Mouse (Mus musculus): ENCODE measurements around the gene Palm2. TPM values are rescaled to one million over a fixed set of nuclear protein-coding genes. Genes with fewer than 3 reads are reported as not detected.

The Palm2 gene
- polyA plus RNA-seq, 1 experiment from 2014 or later: 9.7 TPM

- Histone ChIP-seq H3K4me3 (no peak overlapping the region), H3K36me3 (no peaks in the 10 kb centered on the region), H3K27me3 (no peaks in the 10 kb centered on the region), H3K4me2 (replicated peaks) (no peak overlapping the region), H3K27ac (no peak overlapping the region), H3K9me3 (no peaks in the 10 kb centered on the region), H3K9ac (no peak overlapping the region), H3K4me1 (0 out of 2 replicates have a peak, but pooled peaks cover 12% of the 10 kb centered on the region)
- ATAC-seq (ENCODE audit: low FRiP score, low read depth): no peak
- 57% methylated on average over 2 of the region's 2 CpGs for WGBS
Measured at GRCm38 (mm10) chr4:57515356-57515755, 81.3 kb downstream of the Palm2 start.

- Histone ChIP-seq H3K27me3 (no peaks in the 10 kb centered on the region), H3K4me1 (0 out of 2 replicates have a peak, but pooled peaks cover 4% of the 10 kb centered on the region), H3K4me2 (replicated peaks) (no peak overlapping the region), H3K9me3 (no peaks in the 10 kb centered on the region), H3K27ac (no peak overlapping the region), H3K9ac (no peak overlapping the region), H3K36me3 (no peaks in the 10 kb centered on the region), H3K4me3 (no peak overlapping the region)
- 97% methylated on average over 15 of the region's 15 CpGs for WGBS
- no peak for ATAC-seq (ENCODE audit: low FRiP score, low read depth)
Measured at GRCm38 (mm10) chr4:57523456-57523855, 89.4 kb downstream of the Palm2 start.

GRCm38 (mm10) chr4:57524461-57524860, 90.4 kb downstream of the Palm2 start:
- H3K27me3 ChIP-seq: no peaks in the 10 kb centered on the region
- no peaks in the 10 kb centered on the region for H3K9me3 ChIP-seq
- H3K4me2 ChIP-seq (replicated peaks): no peak overlapping the region
- H3K36me3 ChIP-seq: no peaks in the 10 kb centered on the region
- ATAC-seq (ENCODE audit: low FRiP score, low read depth): no peak
- no peak overlapping the region for H3K4me3 ChIP-seq
- no peak overlapping the region for H3K27ac ChIP-seq
- 0 out of 2 replicates have a peak, but pooled peaks cover 4% of the 10 kb centered on the region for H3K4me1 ChIP-seq
- H3K9ac ChIP-seq: no peak overlapping the region
- WGBS: 80% methylated on average over 3 of the region's 3 CpGs

GRCm38 (mm10) chr4:57525221-57526011, 91.4 kb downstream of the Palm2 start:
- Histone ChIP-seq H3K4me3 (no peak overlapping the region), H3K4me1 (no peaks in the 10 kb centered on the region; the same call in 1 of the 2 replicates), H3K36me3 (no peaks in the 10 kb centered on the region), H3K27ac (no peak overlapping the region), H3K4me2 (replicated peaks) (no peak overlapping the region), H3K9ac (no peak overlapping the region), H3K27me3 (no peaks in the 10 kb centered on the region), H3K9me3 (no peaks in the 10 kb centered on the region)
- no peak for ATAC-seq (ENCODE audit: low FRiP score, low read depth)
- WGBS: 82% methylated on average over 9 of the region's 9 CpGs

- Histone ChIP-seq H3K4me1 (no peaks in the 10 kb centered on the region; the same call in 1 of the 2 replicates), H3K4me2 (replicated peaks) (no peak overlapping the region), H3K9me3 (no peaks in the 10 kb centered on the region; the same call in 1 of the 2 replicates), H3K36me3 (no peaks in the 10 kb centered on the region), H3K9ac (no peak overlapping the region), H3K27me3 (no peaks in the 10 kb centered on the region), H3K27ac (no peak overlapping the region), H3K4me3 (no peak overlapping the region)
- no peak for ATAC-seq (ENCODE audit: low FRiP score, low read depth)
Measured at GRCm38 (mm10) chr4:57528296-57528695, 94.2 kb downstream of the Palm2 start.

- no peak for ATAC-seq (ENCODE audit: low FRiP score, low read depth)
- Histone ChIP-seq H3K9ac (no peak overlapping the region), H3K4me3 (no peak overlapping the region), H3K9me3 (no peaks in the 10 kb centered on the region; the same call in 1 of the 2 replicates), H3K36me3 (no peaks in the 10 kb centered on the region), H3K4me2 (replicated peaks) (no peak overlapping the region), H3K4me1 (peaks cover 12% of the 10 kb centered on the region), H3K27me3 (no peaks in the 10 kb centered on the region), H3K27ac (no peak overlapping the region)
- 80% methylated on average over 6 of the region's 6 CpGs for WGBS
Measured at GRCm38 (mm10) chr4:57533686-57534085, 99.6 kb downstream of the Palm2 start.

- H3K27ac ChIP-seq: no peak overlapping the region
Measured at GRCm38 (mm10) chr4:57534232-57534631, 100.2 kb downstream of the Palm2 start.

GRCm38 (mm10) chr4:57535087-57535486, 101.0 kb downstream of the Palm2 start:
- Histone ChIP-seq H3K27me3 (no peaks in the 10 kb centered on the region), H3K4me2 (replicated peaks) (no peak overlapping the region), H3K9ac (no peak overlapping the region), H3K4me3 (no peak overlapping the region), H3K36me3 (no peaks in the 10 kb centered on the region), H3K27ac (no peak overlapping the region), H3K9me3 (no peaks in the 10 kb centered on the region; the same call in 1 of the 2 replicates), H3K4me1 (peaks cover 12% of the 10 kb centered on the region)
- no peak for ATAC-seq (ENCODE audit: low FRiP score, low read depth)
- WGBS: 87% methylated on average over 4 of the region's 4 CpGs

More at GRCm38 (mm10) chr4:57534232-57534631, 100.2 kb downstream of the Palm2 start:
- Histone ChIP-seq H3K4me2 (replicated peaks) (no peak overlapping the region), H3K4me3 (no peak overlapping the region), H3K36me3 (no peaks in the 10 kb centered on the region), H3K9ac (no peak overlapping the region), H3K9me3 (no peaks in the 10 kb centered on the region; the same call in 1 of the 2 replicates), H3K27me3 (no peaks in the 10 kb centered on the region), H3K4me1 (peaks cover 12% of the 10 kb centered on the region)
- no peak for ATAC-seq (ENCODE audit: low FRiP score, low read depth)
- WGBS: 58% methylated on average over 6 of the region's 6 CpGs

- Histone ChIP-seq H3K9me3 (no peaks in the 10 kb centered on the region), H3K27ac (peak overlapping the region; percentile 65), H3K4me3 (no peak overlapping the region), H3K9ac (no peak overlapping the region), H3K36me3 (no peaks in the 10 kb centered on the region), H3K4me2 (replicated peaks) (no peak overlapping the region), H3K4me1 (peaks cover 17% of the 10 kb centered on the region), H3K27me3 (no peaks in the 10 kb centered on the region)
- 20% methylated on average over 4 of the region's 4 CpGs for WGBS
- 0 out of 2 replicates have a peak, but pooled peaks have one; percentile 48 for ATAC-seq (ENCODE audit: low FRiP score, low read depth)
Measured at GRCm38 (mm10) chr4:57538029-57538688, 104.1 kb downstream of the Palm2 start.

- WGBS: 2% methylated on average over 6 of the region's 6 CpGs
- Histone ChIP-seq H3K4me3 (no peak overlapping the region), H3K27me3 (no peaks in the 10 kb centered on the region), H3K9me3 (no peaks in the 10 kb centered on the region), H3K27ac (peak overlapping the region; percentile 91), H3K4me1 (peaks cover 37% of the 10 kb centered on the region), H3K4me2 (replicated peaks) (peak overlapping the region; percentile 38), H3K9ac (0 out of 2 replicates have a peak overlapping the region, but pooled peaks have one; percentile 25), H3K36me3 (no peaks in the 10 kb centered on the region)
- peak; percentile 89 for ATAC-seq (ENCODE audit: low FRiP score, low read depth)
Measured at GRCm38 (mm10) chr4:57543692-57544256, 109.7 kb downstream of the Palm2 start.

- 71% methylated on average over 7 of the region's 7 CpGs for WGBS
- Histone ChIP-seq H3K36me3 (no peaks in the 10 kb centered on the region), H3K9ac (no peak overlapping the region), H3K9me3 (no peaks in the 10 kb centered on the region), H3K27me3 (no peaks in the 10 kb centered on the region), H3K27ac (no peak overlapping the region), H3K4me3 (no peak overlapping the region), H3K4me2 (replicated peaks) (no peak overlapping the region), H3K4me1 (peaks cover 39% of the 10 kb centered on the region)
- no peak for ATAC-seq (ENCODE audit: low FRiP score, low read depth)
Measured at GRCm38 (mm10) chr4:57547785-57548184, 113.7 kb downstream of the Palm2 start.

- H3K27ac ChIP-seq: peak overlapping the region; percentile 58; the same call in 1 of the 2 replicates
- 9% methylated on average over 1 of the region's 1 CpGs for WGBS
- no peaks in the 10 kb centered on the region for H3K27me3 ChIP-seq
- H3K9ac ChIP-seq: no peak overlapping the region
- H3K4me1 ChIP-seq: peaks cover 24% of the 10 kb centered on the region
- no peaks in the 10 kb centered on the region for H3K36me3 ChIP-seq
- ATAC-seq (ENCODE audit: low FRiP score, low read depth): no peak
- H3K4me3 ChIP-seq: no peak overlapping the region
- H3K9me3 ChIP-seq: no peaks in the 10 kb centered on the region
- no peak overlapping the region for H3K4me2 ChIP-seq (replicated peaks)
Measured at GRCm38 (mm10) chr4:57550216-57550615, 116.2 kb downstream of the Palm2 start.

Data from limb, embryonic 13.5 days (tissue).